Mouse (Mus musculus) induced T-regulatory cell, adult 2 months (primary cell): ENCODE data around the gene Pih1d1.
"Not testable (repeated sequence)": the region's sequence is repeated elsewhere in the genome, so short reads cannot be mapped to it uniquely, and the experiment has no call there.

Experiments used
- DNase-seq: peaks from one replicate; pipeline ENCODE4 v3.0.0-alpha.2; 2012; ENCODE audit warnings: low read depth

The Pih1d1 gene

DNA sequence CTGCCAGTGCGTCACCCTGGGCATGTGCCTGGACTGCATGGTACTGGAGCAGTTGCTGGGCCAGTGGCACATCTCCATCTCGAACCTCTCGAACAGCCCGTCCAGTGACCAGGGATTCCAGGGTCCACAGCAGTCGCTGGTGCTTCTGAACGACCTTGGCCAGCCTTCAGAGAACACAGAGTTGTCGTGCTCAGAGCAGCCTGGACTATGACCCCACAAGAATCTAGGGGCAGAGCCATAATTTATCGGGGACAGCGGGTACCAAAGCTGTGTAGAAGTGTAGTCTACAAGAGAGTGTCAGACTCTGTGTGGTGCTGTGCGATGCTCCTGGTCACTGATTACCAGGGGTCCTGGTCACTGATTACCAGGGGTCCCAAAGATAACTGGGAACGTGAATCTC, 6.2 kb upstream of the Pih1d1 start:
- DNase-seq = no peak

DNA sequence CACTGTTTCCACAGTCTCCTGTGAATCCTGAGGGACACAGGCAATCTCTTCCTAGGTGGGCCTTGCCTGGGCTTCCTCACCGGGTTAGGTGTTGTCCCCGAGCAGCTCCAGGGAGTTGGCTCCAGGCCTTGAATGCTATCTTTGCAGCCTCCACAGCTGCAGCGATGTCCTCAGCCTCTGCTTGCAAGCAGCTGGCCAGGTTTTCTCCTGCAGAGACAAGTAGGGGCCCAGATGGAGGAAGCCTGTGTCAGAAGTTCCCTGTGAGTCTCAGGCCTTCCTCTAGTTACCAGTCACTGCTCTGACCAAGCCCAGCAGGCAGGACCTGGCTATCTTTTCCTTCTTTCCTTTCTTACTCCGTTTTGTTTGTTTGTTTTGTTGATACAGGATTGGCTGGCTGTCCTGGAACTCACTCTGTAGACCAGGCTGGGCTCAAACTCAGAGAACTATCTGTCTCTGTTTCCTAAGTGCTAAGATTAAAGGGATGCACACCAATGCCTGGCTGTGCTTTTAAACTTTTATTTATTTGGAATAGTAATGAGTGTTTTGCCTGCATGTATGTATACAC, 5.5 kb upstream of the Pih1d1 start:
- DNase-seq = no peak

DNA sequence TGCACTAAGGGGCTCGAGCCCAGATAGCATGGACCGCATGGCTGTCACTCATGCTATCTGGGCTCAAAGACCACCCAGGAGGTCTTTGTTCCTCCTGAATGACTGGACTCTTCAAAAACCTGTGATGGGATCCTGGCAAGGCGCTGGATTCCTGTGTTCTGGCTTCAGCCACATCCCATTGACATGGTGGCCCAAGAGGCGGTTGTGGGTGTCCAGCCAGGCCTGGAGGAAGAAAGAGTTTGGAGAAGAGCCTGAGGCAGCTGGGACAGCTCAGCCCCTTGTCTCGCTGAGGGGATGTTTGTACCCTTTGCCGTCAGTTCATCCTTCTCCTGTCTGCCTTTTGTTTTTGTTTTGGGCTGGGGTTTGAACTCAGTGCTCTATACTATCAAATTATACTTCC, 4.6 kb upstream of the Pih1d1 start:
- DNase-seq = no peak

DNA sequence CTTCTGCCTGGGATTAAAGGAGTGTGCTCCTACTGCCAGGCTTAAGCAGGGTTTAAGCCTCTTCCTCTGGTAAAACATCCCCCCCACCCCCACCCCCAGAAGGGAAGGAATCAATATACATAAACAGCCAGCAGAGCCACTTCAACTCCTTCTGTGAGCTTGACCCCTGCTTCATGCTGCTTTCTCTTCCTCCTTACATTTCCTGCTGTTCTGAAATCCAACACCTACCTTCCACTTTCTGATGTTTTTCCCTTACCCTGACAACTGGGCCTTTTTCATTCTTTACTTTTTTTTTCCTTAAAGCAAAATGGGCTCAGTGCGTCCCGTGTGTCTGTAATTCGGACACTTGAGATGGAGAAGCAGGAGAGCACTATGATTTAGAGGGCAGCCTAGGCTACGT, 3.8 kb upstream of the Pih1d1 start:
- no peak for DNase-seq

DNA sequence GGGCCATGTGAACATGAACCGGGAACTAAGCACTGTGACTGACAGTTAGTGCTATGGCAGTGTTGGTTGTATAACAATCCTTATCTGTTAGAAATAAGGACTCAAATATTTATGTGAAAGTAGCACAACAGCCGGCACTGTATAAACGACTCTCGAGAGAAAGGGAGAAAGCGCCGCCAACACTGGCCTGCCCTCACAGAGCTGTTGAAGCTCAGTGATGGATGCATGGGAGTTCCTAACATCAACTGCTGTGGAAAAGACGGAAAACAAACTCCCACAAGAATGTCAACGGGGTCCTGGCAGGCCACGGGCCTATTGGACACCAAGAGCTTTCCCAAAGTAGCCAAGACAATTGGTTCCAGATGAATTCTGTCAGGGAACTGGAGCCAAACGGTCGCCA, 2.8 kb upstream of the Pih1d1 start:
- no peak for DNase-seq

DNA sequence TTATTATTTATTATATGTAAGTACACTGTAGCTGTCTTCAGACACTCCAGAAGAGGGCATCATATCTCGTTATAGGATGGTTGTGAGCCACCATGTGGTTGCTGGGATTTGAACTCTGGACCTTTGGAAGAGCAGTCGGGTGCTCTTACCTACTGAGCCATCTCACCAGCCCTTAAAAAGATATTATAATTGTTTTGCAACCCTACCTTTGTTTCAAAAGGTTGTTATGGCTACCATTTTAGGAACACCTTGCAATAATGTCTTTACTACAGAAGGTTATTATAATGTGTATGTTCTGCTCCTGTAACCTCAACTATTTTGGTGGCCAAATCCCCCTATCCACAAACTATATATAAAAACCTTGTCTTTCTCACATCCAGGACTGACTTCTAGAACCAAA, 1.1 kb upstream of the Pih1d1 start:
- not testable (repeated sequence) for DNase-seq

DNA sequence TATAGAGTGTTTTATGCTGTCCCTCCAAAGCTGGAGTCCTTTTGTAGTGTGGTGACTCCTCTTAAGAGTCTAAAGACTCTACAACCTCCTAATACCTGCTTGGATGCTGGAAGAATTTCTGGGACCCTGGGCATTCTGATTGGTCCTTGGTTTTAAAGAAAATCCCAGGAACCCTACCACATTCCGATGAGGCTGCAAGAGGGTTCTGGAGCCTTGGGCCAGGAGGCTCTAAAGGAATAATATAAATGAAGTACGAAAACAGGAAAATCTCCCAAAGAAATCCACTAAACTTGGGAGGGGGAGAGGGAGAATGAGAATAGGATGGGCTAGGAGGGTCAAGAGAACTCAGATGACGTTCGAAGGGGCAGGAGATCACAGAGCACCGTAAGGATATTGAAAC, 517 bp upstream of the Pih1d1 start:
- DNase-seq = no peak

DNA sequence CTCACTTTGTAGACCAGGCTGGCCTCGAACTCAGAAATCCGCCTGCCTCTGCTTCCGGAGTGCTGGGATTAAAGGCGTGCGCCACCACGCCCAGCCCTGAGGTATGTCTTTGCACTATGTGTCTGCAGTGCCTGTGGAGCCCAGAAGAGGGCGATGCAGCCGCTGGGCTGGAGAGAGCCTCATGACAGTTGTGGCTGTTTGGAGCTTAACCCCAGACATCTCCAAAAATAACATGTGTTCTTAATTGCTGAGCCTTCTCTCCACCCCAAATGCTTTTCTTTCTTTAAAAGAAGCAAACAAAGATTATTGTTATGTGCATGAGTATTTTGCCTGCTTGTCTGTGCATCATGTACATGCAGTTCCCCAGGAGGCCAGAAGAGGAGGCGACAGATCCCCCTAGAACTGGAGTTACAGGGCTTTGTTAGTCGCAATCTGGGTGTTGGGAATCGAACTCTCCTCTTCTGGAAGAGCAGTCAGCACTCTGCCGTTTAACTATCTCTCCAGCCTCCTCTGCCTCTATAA, 951 bp downstream of the Pih1d1 start:
- DNase-seq = peak; percentile 81

DNA sequence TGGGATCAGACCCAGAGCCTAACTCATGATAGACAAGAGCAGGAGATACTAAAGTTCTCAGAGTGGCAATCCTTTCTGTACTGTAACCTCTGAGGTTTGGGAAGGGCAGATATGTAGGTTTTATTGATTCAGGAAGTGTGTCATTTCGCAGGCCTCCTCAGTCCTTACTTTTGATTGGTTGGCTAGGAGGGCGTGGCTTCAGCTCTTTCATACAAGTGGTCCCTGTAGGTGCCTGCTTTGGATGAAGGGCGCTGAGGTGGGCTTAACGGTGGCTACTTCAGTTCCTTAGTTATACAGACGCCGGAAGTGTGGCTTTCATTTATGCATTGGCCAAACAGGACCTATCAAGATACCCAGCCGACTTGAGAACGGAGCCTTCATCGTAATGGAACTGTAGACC, 1.5 kb downstream of the Pih1d1 start:
- DNase-seq = peak; percentile 28

DNA sequence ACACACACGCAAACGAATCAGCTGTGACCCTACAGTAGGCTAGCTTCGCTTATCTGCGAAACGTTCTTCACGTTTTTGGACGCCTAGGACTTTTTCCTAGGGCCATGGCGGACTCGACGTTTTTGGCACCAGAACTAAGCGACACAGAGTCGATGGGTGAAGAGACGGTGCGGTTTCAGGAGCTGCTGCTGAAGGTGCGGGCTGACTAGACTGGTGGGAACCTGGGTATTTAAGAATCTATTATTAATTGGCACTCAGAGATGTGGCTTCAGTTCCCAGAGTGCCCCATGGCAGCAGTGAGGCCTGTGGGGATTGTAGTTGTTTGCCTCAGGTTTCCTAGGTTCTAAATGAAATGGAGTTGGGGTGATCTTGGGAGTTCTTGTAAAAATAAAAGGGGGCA, 2.1 kb downstream of the Pih1d1 start:
- DNase-seq = no peak

DNA sequence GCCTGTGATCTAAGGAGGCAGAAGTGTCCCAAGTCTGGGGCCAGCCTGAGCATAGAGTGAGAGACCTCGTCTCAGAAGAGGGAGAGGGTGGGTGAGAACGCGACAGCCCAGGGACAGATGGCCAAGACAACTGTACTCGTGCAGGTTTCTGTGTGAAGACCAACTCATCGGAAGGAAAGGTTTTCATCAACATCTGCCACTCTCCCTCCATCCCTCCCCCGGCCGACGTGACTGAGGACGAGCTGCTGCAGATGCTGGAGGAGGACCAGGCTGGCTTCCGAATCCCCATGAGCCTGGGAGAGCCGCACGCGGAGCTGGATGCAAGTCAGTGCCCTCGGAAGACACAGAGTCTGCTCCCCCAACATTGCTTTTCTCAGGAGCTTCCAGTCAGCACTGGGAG, 3.4 kb downstream of the Pih1d1 start:
- DNase-seq = no peak

DNA sequence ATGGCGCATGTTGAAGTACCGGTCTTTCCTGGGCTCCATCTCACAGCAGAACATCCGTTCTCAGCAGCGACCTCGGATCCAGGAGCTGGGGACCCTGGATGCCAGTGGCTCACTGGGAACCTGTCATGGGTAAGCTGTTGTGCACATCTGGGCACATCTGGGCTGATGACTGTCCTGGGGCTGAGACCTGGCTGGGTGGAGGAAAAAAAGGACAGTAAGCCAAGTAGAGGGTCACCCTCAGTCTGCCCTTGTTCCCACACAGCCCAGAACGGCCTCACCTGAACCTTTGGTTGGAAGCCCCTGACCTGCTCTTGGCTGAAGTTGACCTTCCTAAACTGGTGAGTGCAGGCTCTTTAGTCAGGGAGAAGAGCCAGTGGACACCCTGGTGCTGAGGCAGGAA, 4.9 kb downstream of the Pih1d1 start:
- DNase-seq = no peak

DNA sequence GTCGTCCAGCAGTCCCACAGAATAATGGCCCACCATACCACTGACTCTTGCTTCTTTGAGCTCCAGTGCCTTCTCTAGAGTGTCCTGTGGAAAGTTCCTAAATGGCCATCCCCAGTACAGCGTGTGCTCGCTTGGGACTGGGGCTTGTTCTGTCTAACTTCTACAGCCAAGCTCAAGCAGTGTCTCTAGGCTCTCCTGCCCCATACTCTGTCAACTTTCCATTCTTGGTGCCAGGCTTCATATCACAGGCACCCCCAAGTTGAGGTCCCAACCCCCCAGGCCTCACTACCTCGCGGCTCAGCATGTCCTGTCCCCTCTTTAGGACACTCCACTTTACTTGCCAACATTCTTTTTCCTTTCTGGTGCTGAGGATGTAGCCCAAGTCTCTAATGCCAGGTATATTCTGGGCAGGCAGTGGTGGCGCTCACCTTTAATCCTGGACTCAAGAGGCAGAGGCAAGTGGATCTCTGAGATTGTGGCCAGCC, 6.3 kb downstream of the Pih1d1 start:
- DNase-seq = no peak

DNA sequence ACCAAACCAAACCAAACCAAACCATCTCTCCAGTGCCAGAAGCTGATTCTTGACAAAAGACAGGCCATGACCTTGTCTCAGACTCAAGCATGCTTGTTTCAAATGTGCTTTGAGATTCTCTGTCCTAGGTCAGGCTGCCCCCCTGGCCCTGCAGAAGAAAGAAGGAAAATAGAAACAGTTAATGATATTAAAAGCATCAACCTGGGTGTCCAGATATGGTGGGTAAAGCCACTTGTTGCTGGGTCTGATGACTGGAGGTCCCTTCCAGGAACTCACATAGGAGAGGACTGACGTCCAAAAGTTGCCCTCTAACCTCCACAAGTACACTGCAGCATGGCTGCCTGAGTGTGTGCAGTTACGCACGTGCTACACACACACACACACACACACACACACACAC, 6.8 kb downstream of the Pih1d1 start:
- DNase-seq = no peak

DNA sequence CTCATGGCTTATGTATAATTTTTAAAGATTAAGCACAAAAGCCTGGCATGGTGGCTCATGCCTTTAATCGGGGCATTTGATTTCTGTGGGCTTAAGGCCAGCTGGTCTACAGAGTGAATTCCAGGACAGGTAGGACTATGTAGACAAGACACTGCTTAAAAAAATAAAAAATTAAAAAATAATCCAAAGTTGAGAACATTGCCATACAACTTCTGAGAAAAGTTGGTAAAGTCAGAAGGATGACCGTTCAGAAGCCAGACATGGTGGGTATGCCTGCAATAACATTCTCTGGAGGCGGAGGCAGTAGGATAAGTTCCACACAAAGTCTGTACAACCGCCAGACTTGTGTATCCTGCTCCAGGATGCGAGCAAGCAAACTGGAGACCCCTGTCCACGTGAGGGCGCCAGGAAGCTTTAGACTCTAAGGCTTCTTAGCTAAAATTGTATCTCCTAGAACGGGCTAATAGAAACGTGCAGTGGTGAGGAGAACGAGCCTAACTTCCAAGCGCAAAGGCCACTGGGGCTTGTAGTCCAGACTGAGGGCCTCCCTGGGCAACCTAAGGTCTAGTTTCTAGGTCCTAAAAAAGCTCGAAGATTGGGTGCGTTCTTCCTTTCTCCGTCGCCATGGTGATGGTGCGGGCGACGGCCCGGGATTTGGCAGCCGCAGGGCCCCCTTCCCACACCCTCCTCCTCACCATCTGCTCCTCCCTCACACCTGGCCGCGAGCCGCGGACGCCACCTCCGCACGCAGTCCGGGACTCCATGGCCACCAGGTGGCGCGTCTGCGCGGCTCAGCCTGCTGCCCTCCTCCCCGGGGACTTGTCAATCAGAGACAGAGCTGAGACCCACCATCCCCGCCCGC, 7.7 kb downstream of the Pih1d1 start:
- DNase-seq = peak; percentile 91

DNA sequence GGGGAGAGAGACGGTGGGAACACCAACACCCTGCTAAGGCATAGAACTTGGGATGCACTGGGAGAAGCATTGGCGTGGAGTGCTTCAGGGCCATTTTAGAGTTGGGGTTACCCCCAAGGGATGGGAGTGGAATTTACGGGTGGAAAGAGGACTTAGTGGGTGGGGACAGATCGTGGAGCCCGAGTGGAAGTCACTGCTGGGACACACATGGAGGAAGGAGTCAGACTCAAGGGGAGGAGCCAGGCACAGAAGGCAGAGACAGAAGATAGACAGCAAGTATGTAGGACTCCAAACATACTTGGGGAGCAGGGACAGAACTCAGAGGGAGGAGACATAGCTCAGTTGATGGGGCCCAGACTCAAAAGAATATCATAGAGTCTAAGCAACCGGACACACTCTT, 8.4 kb downstream of the Pih1d1 start:
- no peak for DNase-seq

DNA sequence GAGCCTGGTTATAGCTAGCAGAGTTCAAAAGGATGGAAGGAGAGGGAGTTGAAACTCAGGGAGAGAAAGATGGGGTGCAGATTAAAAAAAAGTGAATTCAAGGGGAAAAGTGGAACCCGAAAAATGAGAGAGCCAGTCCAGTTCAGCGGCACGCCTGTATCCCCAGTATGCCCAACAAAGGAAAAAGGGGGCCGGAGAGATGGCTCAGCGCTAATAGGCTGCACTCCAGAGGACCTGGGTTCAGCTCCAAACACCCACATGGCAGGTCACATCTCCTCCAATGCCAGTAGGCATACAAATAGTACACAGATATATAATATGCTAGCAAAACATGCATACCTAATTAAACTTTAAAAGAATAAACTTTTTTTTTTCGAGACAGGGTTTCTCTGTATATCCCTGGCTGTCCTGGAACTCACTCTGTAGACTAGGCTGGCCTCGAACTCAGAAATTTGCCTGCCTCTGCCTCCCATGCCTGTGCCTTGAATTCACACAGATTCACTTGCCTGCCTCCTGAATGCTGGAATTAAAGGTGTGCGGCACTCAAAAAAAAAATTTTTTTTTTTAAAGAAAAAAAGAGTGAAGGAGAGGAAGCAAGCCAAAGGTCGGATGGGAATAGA, 9.0 kb downstream of the Pih1d1 start:
- DNase-seq = no peak

DNA sequence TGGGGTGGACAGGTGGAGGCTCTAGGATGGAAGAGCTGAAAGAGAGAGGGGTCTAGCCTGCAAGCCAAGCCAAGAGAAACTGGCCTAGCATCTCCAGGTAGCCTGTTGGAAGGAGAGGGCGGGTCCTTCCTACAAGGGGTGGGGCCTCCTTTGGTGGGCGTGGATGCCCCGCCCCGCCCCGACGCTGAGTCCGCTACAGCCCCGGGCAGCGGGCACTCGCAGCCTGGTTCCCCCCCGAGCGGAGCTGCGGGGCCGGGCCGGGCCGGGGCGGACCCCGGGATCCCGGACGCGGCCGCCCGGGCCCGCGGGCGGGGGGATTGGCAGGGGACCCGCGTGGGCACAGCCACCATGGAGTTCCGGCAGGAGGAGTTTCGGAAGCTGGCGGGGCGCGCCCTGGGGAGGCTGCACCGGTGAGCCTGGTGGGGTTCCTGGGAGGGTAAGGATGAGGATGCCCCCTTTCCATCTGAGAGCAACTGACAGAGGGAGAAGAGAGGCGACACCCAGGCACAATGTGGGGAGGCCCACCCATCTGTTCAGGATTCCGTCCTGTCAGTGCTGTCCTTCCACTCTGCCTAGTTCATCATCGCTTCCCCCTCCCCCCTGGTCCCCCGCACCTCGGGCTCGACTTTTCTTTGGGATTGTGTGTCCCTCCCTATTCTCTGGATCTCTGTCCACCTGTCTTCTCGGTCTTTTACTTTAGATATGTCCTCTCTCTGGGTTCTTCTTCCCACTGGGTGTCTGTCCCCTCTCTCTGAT, 9.8 kb downstream of the Pih1d1 start, which contains the start of gene Slc17a7:
TSS of gene Slc17a7 (plus strand) at position 215 of the 756 bp plus-strand sequence.
- DNase-seq = peak; percentile 73

DNA sequence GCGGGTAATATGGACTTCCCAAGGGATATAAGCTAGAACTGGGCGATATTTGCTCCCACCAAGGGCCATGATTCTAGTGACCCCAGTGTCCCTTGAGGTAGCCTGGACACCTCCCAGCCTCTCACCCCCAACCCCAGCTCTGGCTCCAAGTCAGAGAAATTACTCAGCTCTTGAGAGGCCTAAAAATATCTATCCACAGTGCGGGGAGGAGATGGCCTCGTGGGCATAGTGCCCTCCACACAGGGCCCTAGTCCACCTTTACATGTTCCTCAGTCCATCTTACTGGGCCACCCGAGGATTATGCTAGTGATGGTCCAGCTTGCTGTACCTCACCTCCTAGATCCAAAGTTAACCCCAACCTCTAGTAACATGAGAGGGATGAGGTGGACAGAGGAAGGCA, 10.7 kb downstream of the Pih1d1 start:
- DNase-seq = no peak

DNA sequence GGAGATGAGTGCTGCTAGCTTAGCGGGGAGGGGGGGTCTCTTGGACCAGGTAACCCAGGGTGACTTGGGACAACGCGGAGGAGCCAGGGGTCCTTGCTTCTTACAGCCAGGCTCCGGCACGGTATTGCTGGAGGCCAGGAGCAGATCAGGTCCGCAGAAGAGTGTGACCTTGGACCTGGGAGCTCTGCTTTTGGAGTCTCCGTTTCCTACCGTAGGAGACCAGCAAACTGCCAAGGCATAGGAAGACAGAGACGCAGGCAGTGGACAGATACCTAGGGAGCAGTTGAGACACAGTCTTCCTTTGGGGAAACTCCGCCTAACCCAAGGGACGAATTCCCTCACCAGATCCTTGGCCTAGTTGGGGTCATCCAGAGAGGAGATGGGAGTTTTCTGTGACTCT, 11.6 kb downstream of the Pih1d1 start:
- DNase-seq = no peak

DNA sequence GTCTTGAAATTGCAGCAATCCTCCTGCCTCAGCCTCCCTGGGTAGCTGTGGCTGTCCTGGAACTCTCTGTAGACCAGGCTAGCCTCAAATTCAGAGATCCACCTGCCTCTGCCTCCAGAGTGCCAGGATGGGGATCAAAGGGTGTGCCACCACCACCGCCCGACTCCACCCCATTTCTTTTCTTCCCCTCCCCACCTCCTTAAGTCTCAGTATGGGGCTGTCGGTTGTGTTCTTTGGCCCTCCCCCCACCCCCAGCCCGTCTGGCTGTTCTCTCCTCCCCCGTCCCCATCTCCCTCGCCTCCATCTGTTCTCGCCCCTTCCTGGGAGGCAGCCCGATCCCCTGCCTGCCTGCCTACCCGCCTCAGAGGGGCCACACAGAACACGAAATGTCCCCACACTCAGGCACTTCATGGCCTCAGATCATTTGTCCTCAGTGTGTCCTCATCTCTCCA, 12.9 kb downstream of the Pih1d1 start:
- no peak for DNase-seq

DNA sequence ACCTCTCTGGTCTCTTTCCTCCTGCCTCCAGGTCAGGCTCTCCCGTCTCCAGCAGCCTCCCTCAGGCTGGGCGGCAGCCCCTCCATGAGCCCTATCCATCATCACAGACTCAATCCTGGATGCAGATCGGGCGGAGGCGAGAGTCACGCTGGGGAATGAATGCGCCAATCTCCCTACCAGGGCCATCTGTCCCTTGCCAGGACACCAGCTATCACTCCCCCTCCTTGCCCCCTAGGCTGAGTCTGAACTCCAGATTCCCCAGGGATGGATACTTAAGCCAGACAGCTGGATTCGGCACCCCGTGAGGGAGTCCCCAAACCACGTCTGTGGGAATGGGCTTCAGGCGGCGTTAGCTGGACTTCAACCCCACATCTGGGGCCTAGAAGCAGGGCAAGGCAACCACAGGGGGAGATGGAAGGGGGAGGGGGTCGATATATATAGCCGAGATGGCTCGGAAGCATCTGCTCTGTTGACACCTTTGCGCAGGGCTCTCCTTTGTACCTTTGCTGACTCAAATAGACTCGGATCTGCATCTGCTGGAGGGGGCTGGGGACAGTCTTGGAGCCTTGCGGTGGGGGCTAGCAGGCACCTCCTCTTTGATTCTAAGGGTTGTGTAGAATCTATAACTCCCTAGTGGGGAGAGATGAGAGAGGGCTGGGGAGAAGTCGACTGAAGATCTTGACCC, 13.8 kb downstream of the Pih1d1 start:
- no peak for DNase-seq
